Mouse (Mus musculus) hindbrain, embryonic 14.5 days (tissue): ENCODE measurements around the gene Slc5a5. TPM values are rescaled to one million over a fixed set of nuclear protein-coding genes. Genes with fewer than 3 reads are reported as not detected.

ENCODE experiments used
- ATAC-seq: fragments of 200-750 bp; cut with Nextera tagmentation; 2 replicates; pipeline ENCODE4 v1.8.0; 2017; ENCODE audit warnings: moderate number of reproducible peaks, mild to moderate bottlenecking, moderate TSS enrichment, moderate library complexity; ENCODE audit not compliant: low FRiP score
- DNase-seq: peaks from one replicate; pipeline ENCODE4 v3.0.0-alpha.2; 2015; ENCODE audit warnings: low spot score
- H3K27ac ChIP-seq: fragments of 300-500 bp; sonication (generic); 2 replicates; pipeline ENCODE4 v1.5.1; 2014; ENCODE audit warnings: mild to moderate bottlenecking, moderate library complexity
- H3K27me3 ChIP-seq: fragments of 300-500 bp; sonication (generic); 2 replicates; pipeline ENCODE4 v1.6.1; 2014; ENCODE audit warnings: mild to moderate bottlenecking, low read length, mixed read lengths; ENCODE audit not compliant: control insufficient read depth, insufficient read depth
- H3K36me3 ChIP-seq: fragments of 300-500 bp; sonication (generic); replicated peaks from 2 replicates; pipeline ENCODE4 v1.6.1; 2014; ENCODE audit not compliant: control insufficient read depth, insufficient read depth
- H3K4me1 ChIP-seq: fragments of 300-500 bp; sonication (generic); replicated peaks from 2 replicates; pipeline ENCODE4 v1.6.1; 2014; ENCODE audit warnings: antibody characterized with exemption, low read length, mixed read lengths; ENCODE audit not compliant: control insufficient read depth, insufficient read depth
- H3K4me2 ChIP-seq: fragments of 300-500 bp; sonication (generic); replicated peaks from 2 replicates; pipeline ENCODE4 v1.6.1; 2014; ENCODE audit warnings: mild to moderate bottlenecking, moderate library complexity
- H3K4me3 ChIP-seq: fragments of 300-500 bp; sonication (generic); replicated peaks from 2 replicates; pipeline ENCODE4 v1.5.1; 2014; ENCODE audit warnings: mild to moderate bottlenecking, low read length
- H3K9ac ChIP-seq: fragments of 300-500 bp; sonication (generic); 2 replicates; pipeline ENCODE4 v1.6.1; 2014
- H3K9me3 ChIP-seq: fragments of 300-500 bp; sonication (generic); 2 replicates; pipeline ENCODE4 v1.6.1; 2016; ENCODE audit warnings: low read length; ENCODE audit not compliant: control insufficient read depth
- WGBS: fragments of 180-500 bp; shearing (Covaris S2); extraction: QIAGEN DNeasy Blood & Tissue Kit; methylation state at CpG from one replicate; pipeline ENCODE4 v1.1.7; 2014; 5-methylcytosine and 5-hydroxymethylcytosine counted together
- polyA plus RNA-seq: library from polyadenylated mRNA; unstranded; fragments of >200 nt; fragmentation: Nextera tagmentation; extraction: Ambion mirVana; gene quantifications from 2 replicates; pipeline ENCODE4 v1.2.1, GENCODE M21; 2014

The Slc5a5 gene
- polyA plus RNA-seq: 1.5 and 1.8 TPM in 2 replicates

DNA sequence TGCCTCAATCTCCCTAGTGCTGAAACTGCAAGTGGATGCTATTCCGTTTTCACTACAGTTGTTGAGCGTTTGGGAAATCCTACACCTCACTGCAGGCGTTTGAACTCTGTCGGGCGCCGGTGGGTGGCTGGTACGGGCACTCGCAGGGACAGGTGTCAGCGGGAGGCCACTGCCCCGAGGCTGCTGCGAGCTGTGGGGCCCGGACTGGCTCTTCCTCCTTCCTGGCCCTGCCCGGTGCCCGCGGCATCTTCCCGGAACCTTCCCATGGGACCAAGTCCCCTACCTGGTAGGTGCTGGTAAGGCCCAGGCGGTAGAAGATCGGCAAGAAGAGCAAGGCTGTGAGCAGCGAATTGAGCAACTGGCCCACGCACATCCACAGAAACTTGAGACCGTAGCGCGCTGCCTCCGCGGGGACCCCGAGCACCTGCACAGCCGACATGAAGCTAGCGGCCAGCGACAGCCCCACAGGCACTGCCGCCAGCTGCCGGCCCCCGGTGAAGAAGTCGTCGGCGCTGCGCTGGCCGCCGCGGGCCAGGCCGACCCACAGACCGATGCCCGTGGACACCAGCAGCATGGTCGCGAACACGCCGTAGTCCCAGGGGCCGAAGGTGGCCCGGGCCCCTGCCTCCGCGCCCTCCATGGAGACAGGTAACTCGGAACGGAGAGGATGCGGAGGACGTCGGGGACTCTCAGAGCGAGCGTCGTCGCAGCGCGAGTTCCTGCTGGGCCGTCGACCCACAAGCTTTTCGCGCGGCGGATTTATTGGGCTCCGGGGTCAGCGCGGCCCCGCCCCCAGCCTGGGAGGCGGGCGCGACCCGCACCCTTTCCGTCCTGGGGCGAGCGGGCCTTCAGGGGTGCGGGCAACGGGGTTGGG, at the start of gene Slc5a5:
Gene Slc5a5, minus strand, starts transcription at position 736 of the 874 bp plus-strand sequence.
- DNase-seq (no peak), ATAC-seq (no peak)
- 3% methylated on average over 80 of the region's 80 CpGs for WGBS
- peaks cover 32% of the 10 kb centered on the region for H3K36me3 ChIP-seq
- H3K27me3 ChIP-seq: peaks cover 54% of the 10 kb centered on the region
- peak within 1 kb of the TSS; percentile 42 for H3K9ac ChIP-seq
- H3K4me3 ChIP-seq: peak within 1 kb of the TSS; percentile 22
- no peak within 1 kb of the TSS for H3K27ac ChIP-seq
- no peaks in the 10 kb centered on the region for H3K9me3 ChIP-seq
- H3K4me1 ChIP-seq: peaks cover 12% of the 10 kb centered on the region
- H3K4me2 ChIP-seq: peak within 1 kb of the TSS; percentile 35

DNA sequence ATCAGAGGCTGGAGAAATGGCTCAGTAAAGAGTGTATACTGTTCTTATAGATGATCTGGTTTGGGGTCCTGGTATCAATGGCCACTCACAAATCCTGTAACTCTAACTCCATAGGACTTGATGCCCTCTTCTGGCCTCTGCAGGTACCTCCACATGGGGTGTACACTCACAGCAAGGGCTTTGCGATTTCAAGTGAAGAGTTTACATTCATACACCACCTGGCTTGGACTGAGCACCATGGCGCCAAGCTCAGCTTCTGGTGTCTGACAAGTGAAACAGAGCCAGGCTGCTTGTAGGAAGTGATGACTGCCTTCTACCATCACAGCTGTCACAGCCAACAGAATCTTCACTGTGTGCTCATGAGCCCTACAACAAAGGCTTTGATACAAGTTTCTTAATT, 48.9 kb upstream of the Slc5a5 start:
- Histone ChIP-seq H3K4me3 (no peak overlapping the region), H3K9ac (no peak overlapping the region), H3K4me2 (no peak overlapping the region), H3K4me1 (no peaks in the 10 kb centered on the region), H3K27ac (no peak overlapping the region), H3K36me3 (no peaks in the 10 kb centered on the region), H3K27me3 (no peaks in the 10 kb centered on the region), H3K9me3 (no peaks in the 10 kb centered on the region)
- DNase-seq (no peak), ATAC-seq (no peak)
- WGBS: 72% methylated on average over 2 of the region's 2 CpGs

DNA sequence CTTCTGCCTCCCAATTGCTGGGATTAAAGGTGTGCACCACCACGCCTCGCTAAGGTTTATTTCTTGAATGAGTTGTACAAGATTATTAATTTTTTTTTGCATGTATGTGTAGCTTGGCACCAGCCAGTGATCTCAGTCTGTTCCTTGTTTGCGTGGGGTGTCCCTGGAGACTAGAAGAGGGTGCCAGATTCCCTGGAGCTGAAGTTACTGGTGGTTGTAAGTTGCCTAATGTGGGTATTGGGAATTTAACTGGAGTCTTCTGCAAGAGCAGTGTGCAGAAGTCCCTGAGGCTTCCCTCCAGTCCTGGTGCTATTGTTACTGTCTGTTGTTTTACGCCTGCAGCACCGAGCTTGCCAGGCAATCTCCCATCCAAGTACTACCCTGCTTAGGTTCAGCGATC, 44.6 kb upstream of the Slc5a5 start:
- ATAC-seq (no peak), DNase-seq (no peak)
- Histone ChIP-seq H3K4me1 (no peaks in the 10 kb centered on the region), H3K4me2 (no peak overlapping the region), H3K9me3 (no peaks in the 10 kb centered on the region), H3K27me3 (no peaks in the 10 kb centered on the region), H3K27ac (no peak overlapping the region), H3K36me3 (peaks cover 10% of the 10 kb centered on the region), H3K4me3 (no peak overlapping the region), H3K9ac (no peak overlapping the region)
- 87% methylated on average over 6 of the region's 6 CpGs for WGBS

DNA sequence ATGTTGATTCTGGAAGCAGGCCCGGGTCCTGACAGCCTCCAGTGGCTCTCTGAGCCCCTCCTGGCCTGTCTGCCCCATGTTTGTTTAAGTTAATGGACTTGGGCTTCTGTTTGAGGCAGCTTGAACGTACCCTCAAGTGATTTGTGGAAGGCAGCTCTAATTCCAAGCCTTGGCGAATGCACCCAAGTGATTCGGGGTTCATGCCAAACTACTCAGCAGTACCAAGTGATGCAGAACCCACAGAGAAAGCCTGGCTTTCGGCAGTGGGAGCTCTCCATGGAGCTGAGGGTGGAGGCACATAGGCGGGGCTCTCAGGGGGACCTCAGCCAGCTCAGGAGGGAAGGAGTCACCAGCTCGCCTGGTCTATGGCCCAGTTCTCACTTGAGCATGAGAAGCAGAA, 42.2 kb upstream of the Slc5a5 start:
- no peak overlapping the region for H3K9ac ChIP-seq
- DNase-seq (no peak), ATAC-seq (no peak; the same call in 1 of the 2 replicates)
- H3K9me3 ChIP-seq: no peaks in the 10 kb centered on the region
- WGBS: 77% methylated on average over 7 of the region's 7 CpGs
- no peak overlapping the region for H3K27ac ChIP-seq
- no peaks in the 10 kb centered on the region for H3K4me1 ChIP-seq
- H3K27me3 ChIP-seq: no peaks in the 10 kb centered on the region
- peaks cover 18% of the 10 kb centered on the region for H3K36me3 ChIP-seq
- no peak overlapping the region for H3K4me3 ChIP-seq
- H3K4me2 ChIP-seq: no peak overlapping the region

DNA sequence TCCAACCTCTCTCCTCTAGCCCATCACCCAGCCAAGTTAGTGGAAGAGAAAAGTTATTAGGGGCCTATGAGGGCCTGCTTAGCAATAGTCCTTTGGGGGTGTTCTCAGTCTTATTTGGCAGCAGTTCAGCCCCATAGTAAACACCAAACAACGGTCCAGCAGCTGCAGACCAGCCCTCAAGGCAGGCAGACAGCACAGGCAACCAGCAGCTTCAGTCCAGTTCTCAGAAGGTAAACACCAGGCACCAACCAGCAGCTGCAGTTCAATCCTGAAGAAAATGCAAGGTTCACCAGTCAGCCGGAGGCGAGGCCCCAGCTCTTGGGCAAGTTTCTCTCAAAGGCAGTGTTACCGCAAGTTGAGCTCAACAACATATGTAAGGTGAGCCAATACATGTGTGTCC, 40.5 kb upstream of the Slc5a5 start:
- no peak overlapping the region for H3K9ac ChIP-seq
- no peak overlapping the region for H3K27ac ChIP-seq
- no peak overlapping the region for H3K4me2 ChIP-seq
- H3K27me3 ChIP-seq: no peaks in the 10 kb centered on the region
- ATAC-seq: no peak
- H3K4me3 ChIP-seq: no peak overlapping the region
- H3K9me3 ChIP-seq: no peaks in the 10 kb centered on the region
- H3K36me3 ChIP-seq: peaks cover 18% of the 10 kb centered on the region
- DNase-seq: no peak
- 91% methylated on average over 4 of the region's 4 CpGs for WGBS
- no peaks in the 10 kb centered on the region for H3K4me1 ChIP-seq

DNA sequence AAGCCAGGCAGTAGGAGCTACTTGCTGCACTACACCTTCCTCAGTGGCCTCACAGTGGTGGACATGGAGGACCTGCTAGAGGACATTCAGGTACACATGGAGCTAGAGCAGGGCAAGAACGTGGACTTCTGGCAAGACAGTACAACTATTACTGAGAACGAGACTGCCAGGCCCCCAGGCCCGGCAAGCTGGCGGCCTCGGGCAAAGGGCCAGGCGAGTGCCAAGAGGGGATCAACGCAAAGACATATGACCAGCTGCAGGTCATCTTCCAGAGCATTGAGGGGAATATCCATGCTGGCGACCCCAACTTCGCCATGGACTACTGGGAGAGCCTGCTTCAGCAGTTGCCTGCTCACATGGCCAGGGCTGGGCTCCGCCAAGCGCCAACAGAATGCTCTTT, 39.2 kb upstream of the Slc5a5 start:
- 94% methylated on average over 11 of the region's 11 CpGs for WGBS
- Histone ChIP-seq H3K9ac (no peak overlapping the region), H3K4me3 (no peak overlapping the region), H3K36me3 (peaks cover 18% of the 10 kb centered on the region), H3K4me2 (no peak overlapping the region), H3K27me3 (no peaks in the 10 kb centered on the region), H3K27ac (no peak overlapping the region), H3K9me3 (no peaks in the 10 kb centered on the region), H3K4me1 (no peaks in the 10 kb centered on the region)
- ATAC-seq (no peak), DNase-seq (no peak)

DNA sequence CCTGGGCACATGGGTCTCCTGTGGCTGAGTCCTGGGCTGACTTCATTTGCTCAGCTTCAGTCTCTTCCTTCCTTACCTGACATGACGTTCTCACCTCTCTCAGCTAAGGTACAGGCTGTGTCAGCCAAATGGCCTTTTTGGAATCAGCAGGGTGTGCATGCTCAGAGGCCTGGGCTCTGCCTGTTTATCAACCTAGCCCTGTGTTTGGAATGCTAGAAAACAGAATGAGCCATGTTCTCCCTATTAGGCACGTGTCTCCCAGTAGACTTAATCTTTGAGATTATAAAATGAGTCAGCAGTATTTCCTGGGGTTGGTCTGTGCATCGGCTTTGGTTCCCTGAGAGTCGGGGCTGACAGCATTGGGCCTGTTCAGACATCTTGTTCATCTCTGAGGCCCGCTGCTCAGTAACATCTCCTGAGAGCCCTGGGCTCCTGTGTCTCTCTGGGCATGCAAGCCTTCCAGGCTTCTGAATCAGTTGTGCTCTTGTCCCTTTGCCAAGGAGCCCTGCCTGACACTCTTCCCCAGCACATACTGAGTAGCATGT, 36.3 kb upstream of the Slc5a5 start:
- WGBS: 86% methylated on average over 5 of the region's 5 CpGs

DNA sequence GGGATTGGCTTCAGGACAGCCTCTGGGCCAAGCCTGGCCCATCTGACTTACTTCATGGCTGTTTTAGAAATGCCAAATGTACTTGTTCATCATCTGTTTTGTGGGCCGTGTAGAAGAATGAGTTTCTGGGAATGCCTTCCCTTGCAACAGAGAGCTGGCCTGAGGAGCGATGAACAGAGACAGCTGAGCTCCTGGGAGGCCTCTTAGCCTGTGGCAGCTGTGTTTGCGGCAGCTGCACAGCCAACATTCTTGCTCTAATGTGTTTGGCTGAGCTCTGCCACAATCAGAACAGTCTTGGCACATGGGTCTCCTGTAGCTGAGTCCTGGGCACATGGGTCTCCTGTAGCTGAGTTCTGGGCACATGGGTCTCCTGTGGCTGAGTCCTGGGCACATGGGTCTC, 35.5 kb upstream of the Slc5a5 start:
- no peaks in the 10 kb centered on the region for H3K4me1 ChIP-seq
- H3K9me3 ChIP-seq: no peaks in the 10 kb centered on the region
- ATAC-seq: no peak
- no peak overlapping the region for H3K27ac ChIP-seq
- H3K9ac ChIP-seq: no peak overlapping the region
- H3K36me3 ChIP-seq: peaks cover 17% of the 10 kb centered on the region
- no peak overlapping the region for H3K4me3 ChIP-seq
- H3K4me2 ChIP-seq: no peak overlapping the region
- 81% methylated on average over 3 of the region's 3 CpGs for WGBS
- H3K27me3 ChIP-seq: no peaks in the 10 kb centered on the region
- no peak for DNase-seq

More for the DNA sequence above, 36.3 kb upstream of the Slc5a5 start:
- DNase-seq: no peak
- Histone ChIP-seq H3K4me3 (no peak overlapping the region), H3K9me3 (no peaks in the 10 kb centered on the region), H3K9ac (no peak overlapping the region), H3K27ac (no peak overlapping the region), H3K27me3 (no peaks in the 10 kb centered on the region), H3K36me3 (peaks cover 18% of the 10 kb centered on the region), H3K4me1 (no peaks in the 10 kb centered on the region), H3K4me2 (no peak overlapping the region)
- no peak for ATAC-seq

DNA sequence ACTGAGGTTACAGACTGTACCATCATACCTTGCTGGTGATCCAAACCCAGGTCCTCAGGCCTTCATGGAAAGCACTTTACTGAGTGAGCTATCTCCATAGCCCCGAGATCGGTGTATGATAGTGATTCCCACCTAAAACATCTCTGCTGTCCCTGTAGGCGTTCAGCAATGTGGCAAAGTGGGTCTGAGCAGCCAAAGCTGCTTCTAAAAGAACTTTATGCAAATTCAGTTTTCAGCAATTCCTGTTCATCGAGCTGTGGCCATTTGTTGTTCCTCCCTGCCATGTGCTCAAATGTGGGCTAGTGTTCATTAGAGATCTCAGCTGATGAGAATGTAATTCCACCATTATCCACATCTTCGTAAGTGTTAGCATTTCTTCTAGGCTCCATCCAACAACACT, 33.8 kb upstream of the Slc5a5 start:
- H3K9me3 ChIP-seq: no peaks in the 10 kb centered on the region
- no peak overlapping the region for H3K4me3 ChIP-seq
- WGBS: 89% methylated on average over 5 of the region's 5 CpGs
- H3K27me3 ChIP-seq: no peaks in the 10 kb centered on the region
- H3K4me1 ChIP-seq: no peaks in the 10 kb centered on the region
- no peak for DNase-seq
- H3K27ac ChIP-seq: no peak overlapping the region
- H3K4me2 ChIP-seq: no peak overlapping the region
- H3K9ac ChIP-seq: no peak overlapping the region
- ATAC-seq: no peak
- peaks cover 3% of the 10 kb centered on the region; the same call in 1 of the 2 replicates for H3K36me3 ChIP-seq
